In the genomic region with DNA sequence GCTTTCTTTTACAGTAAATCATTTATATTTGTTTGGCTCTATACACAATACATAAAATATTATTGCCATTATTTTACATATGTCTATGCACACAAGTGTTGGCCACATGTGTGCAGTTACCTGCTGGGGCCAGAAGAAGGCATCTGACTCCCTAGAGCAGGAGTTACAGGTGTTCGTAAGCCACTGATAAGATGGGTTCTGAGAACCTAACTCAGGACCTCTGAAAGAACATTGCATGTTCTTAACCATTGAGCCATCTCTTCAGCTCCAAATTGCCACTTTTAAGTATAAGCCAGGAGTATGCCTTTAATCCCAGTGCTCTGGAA, we compare ENCODE assay signal across 25 mouse cellular contexts. TPM values are rescaled to one million over a fixed set of nuclear protein-coding genes. Genes with fewer than 3 reads are reported as not detected.
DNase-seq lines count a peak whose midpoint lies in the region; ATAC-seq and TF ChIP-seq lines count a peak whose summit lies in the region.
"Had no signal": no experiment of that assay in that cellular context is flagged by ENCODE, and none has a peak within 500 bp of the region (broad histone marks: within the 10 kb centered on the region; RNA-seq: fewer than 3 reads in every experiment).

No protein-coding gene starts in this region.

- no peak overlapping the region for H3K4me3 ChIP-seq in liver, embryonic 11.5 days (ENCODE audit: low read depth, low read length)
- H3K4me3 ChIP-seq in liver, embryonic 12.5 days = no peak overlapping the region
- H3K4me3 ChIP-seq in liver, embryonic 16.5 days (ENCODE audit: low read depth, low read length) = no peak overlapping the region
- H3K4me3 ChIP-seq in stomach, postnatal 0 days (ENCODE audit: low read depth, low read length) = no peak overlapping the region
- no peak overlapping the region for H3K4me3 ChIP-seq in intestine, embryonic 15.5 days (replicated peaks)
- H3K4me3 ChIP-seq in hindbrain, embryonic 14.5 days (replicated peaks; ENCODE audit: low read length) = no peak overlapping the region
- H3K4me3 ChIP-seq: embryonic facial prominence, embryonic 15.5 days; forebrain, embryonic 10.5 days; heart, embryonic 10.5 days; heart, embryonic 15.5 days; hindbrain, embryonic 13.5 days had no signal

- H3K4me2 ChIP-seq in liver, embryonic 11.5 days = peak overlapping the region; percentile 62
- peak overlapping the region; percentile 66 for H3K4me2 ChIP-seq in liver, embryonic 12.5 days
- peak overlapping the region; percentile 32 for H3K4me2 ChIP-seq in liver, embryonic 16.5 days (ENCODE audit: low read depth, low read length)
- H3K4me2 ChIP-seq in stomach, postnatal 0 days (replicated peaks; ENCODE audit: low read depth) = no peak overlapping the region
- H3K4me2 ChIP-seq in intestine, embryonic 15.5 days (replicated peaks) = no peak overlapping the region
- H3K4me2 ChIP-seq in hindbrain, embryonic 14.5 days (replicated peaks) = no peak overlapping the region
- H3K4me2 ChIP-seq: embryonic facial prominence, embryonic 15.5 days; heart, embryonic 15.5 days; hindbrain, embryonic 13.5 days had no signal

- H3K36me3 ChIP-seq in liver, embryonic 11.5 days (ENCODE audit: control insufficient read depth, insufficient read depth, low read length) = 0 out of 2 replicates have a peak, but pooled peaks cover 3% of the 10 kb centered on the region
- peaks cover 20% of the 10 kb centered on the region for H3K36me3 ChIP-seq in liver, embryonic 12.5 days
- H3K36me3 ChIP-seq in liver, embryonic 16.5 days (ENCODE audit: control insufficient read depth, insufficient read depth) = no peaks in the 10 kb centered on the region; the same call in 1 of the 2 replicates
- no peaks in the 10 kb centered on the region for H3K36me3 ChIP-seq in stomach, postnatal 0 days (ENCODE audit: control insufficient read depth, insufficient read depth, low read length)
- no peaks in the 10 kb centered on the region for H3K36me3 ChIP-seq in intestine, embryonic 15.5 days
- H3K36me3 ChIP-seq in hindbrain, embryonic 14.5 days (replicated peaks; ENCODE audit: control insufficient read depth, insufficient read depth) = no peaks in the 10 kb centered on the region
- H3K36me3 ChIP-seq: embryonic facial prominence, embryonic 15.5 days; forebrain, embryonic 10.5 days; heart, embryonic 10.5 days; heart, embryonic 15.5 days; hindbrain, embryonic 13.5 days had no signal

- ATAC-seq in liver, embryonic 11.5 days (replicated peaks; ENCODE audit: low FRiP score) = peak; percentile 27
- ATAC-seq in liver, embryonic 12.5 days = peak; percentile 17; the same call in 1 of the 2 replicates
- no peak for ATAC-seq in liver, embryonic 16.5 days (ENCODE audit: low read depth)
- no peak for ATAC-seq in stomach, postnatal 0 days (ENCODE audit: low FRiP score, low TSS enrichment)
- no peak for ATAC-seq in intestine, embryonic 15.5 days
- no peak for ATAC-seq in hindbrain, embryonic 14.5 days (ENCODE audit: low FRiP score)
- ATAC-seq: forebrain, embryonic 14.5 days; intestine, embryonic 16.5 days had no signal

- DNase-seq in liver, embryonic 11.5 days (ENCODE audit: low spot score) = no peak
- no peak for DNase-seq in liver
- no peak for DNase-seq in stomach, postnatal 0 days (ENCODE audit: low spot score)
- no peak for DNase-seq in cerebellum, adult 9-11 months
- no peak for DNase-seq in hindbrain, embryonic 14.5 days (ENCODE audit: low spot score)
- DNase-seq: adrenal gland, adult 2 months; adrenal gland, postnatal 36 days; cerebellum, adult 2 months; cerebellum, postnatal 14 days; embryo, embryonic 11 days; gastrocnemius, postnatal 10 days; heart, postnatal 14 days had no signal

- no peak overlapping the region for H3K9ac ChIP-seq in liver, embryonic 11.5 days (ENCODE audit: low read depth, low read length)
- peak overlapping the region; percentile 67; the same call in 1 of the 2 replicates for H3K9ac ChIP-seq in liver, embryonic 12.5 days
- H3K9ac ChIP-seq in liver, embryonic 16.5 days (ENCODE audit: low read depth, low read length) = no peak overlapping the region
- H3K9ac ChIP-seq in stomach, postnatal 0 days (ENCODE audit: low read length) = no peak overlapping the region
- no peak overlapping the region for H3K9ac ChIP-seq in intestine, embryonic 15.5 days
- H3K9ac ChIP-seq in hindbrain, embryonic 14.5 days = no peak overlapping the region
- H3K9ac ChIP-seq: embryonic facial prominence, embryonic 15.5 days; heart, embryonic 15.5 days; hindbrain, embryonic 13.5 days had no signal

- peak overlapping the region; percentile 86 for H3K27ac ChIP-seq in liver, embryonic 11.5 days (ENCODE audit: low read depth, low read length)
- peak overlapping the region; percentile 85 for H3K27ac ChIP-seq in liver, embryonic 12.5 days
- peak overlapping the region; percentile 84; the same call in 1 of the 2 replicates for H3K27ac ChIP-seq in liver, embryonic 16.5 days (ENCODE audit: low read length)
- H3K27ac ChIP-seq in stomach, postnatal 0 days (replicated peaks) = no peak overlapping the region
- no peak overlapping the region for H3K27ac ChIP-seq in intestine, embryonic 15.5 days
- no peak overlapping the region for H3K27ac ChIP-seq in hindbrain, embryonic 14.5 days
- H3K27ac ChIP-seq: embryonic facial prominence, embryonic 15.5 days; forebrain, embryonic 10.5 days; heart, embryonic 15.5 days; hindbrain, embryonic 13.5 days had no signal

- H3K9me3 ChIP-seq in liver, embryonic 11.5 days (ENCODE audit: control insufficient read depth, low read length) = no peaks in the 10 kb centered on the region
- H3K9me3 ChIP-seq in liver, embryonic 12.5 days (replicated peaks) = no peaks in the 10 kb centered on the region
- no peaks in the 10 kb centered on the region for H3K9me3 ChIP-seq in liver, embryonic 16.5 days (replicated peaks; ENCODE audit: control insufficient read depth, low read length)
- H3K9me3 ChIP-seq in stomach, postnatal 0 days (ENCODE audit: control insufficient read depth, low read length) = no peaks in the 10 kb centered on the region
- H3K9me3 ChIP-seq in intestine, embryonic 15.5 days = no peaks in the 10 kb centered on the region
- no peaks in the 10 kb centered on the region for H3K9me3 ChIP-seq in hindbrain, embryonic 14.5 days (ENCODE audit: control insufficient read depth, low read length)
- H3K9me3 ChIP-seq: embryonic facial prominence, embryonic 15.5 days; forebrain, embryonic 10.5 days; heart, embryonic 10.5 days; heart, embryonic 15.5 days; hindbrain, embryonic 13.5 days had no signal

- H3K4me1 ChIP-seq in liver, embryonic 11.5 days (replicated peaks; ENCODE audit: control insufficient read depth, insufficient read depth, low read length) = peaks cover 37% of the 10 kb centered on the region
- H3K4me1 ChIP-seq in liver, embryonic 12.5 days = peaks cover 57% of the 10 kb centered on the region
- peaks cover 42% of the 10 kb centered on the region for H3K4me1 ChIP-seq in liver, embryonic 16.5 days (ENCODE audit: control insufficient read depth, low read depth, low read length)
- no peaks in the 10 kb centered on the region for H3K4me1 ChIP-seq in stomach, postnatal 0 days (replicated peaks; ENCODE audit: control insufficient read depth, insufficient read depth)
- no peaks in the 10 kb centered on the region for H3K4me1 ChIP-seq in intestine, embryonic 15.5 days (replicated peaks)
- no peaks in the 10 kb centered on the region for H3K4me1 ChIP-seq in hindbrain, embryonic 14.5 days (replicated peaks; ENCODE audit: control insufficient read depth, insufficient read depth, low read length)
- H3K4me1 ChIP-seq: embryonic facial prominence, embryonic 15.5 days; forebrain, embryonic 10.5 days; heart, embryonic 15.5 days; hindbrain, embryonic 13.5 days had no signal

- TF ChIP-seq EP300 in stomach, postnatal 0 days (optimal IDR thresholded peaks at IDR 0.05) = no peak

- 62% methylated on average over 1 of the region's 1 CpGs for WGBS in liver, embryonic 11.5 days
- 38% methylated on average over 1 of the region's 1 CpGs for WGBS in liver, embryonic 12.5 days (ENCODE audit: insufficient replicate concordance)
- WGBS in liver, embryonic 16.5 days (ENCODE audit: insufficient replicate concordance) = 33% methylated on average over 1 of the region's 1 CpGs
- 93% methylated on average over 1 of the region's 1 CpGs for WGBS in stomach, postnatal 0 days
- 92% methylated on average over 1 of the region's 1 CpGs for WGBS in intestine, embryonic 15.5 days
- 98% methylated on average over 1 of the region's 1 CpGs for WGBS in hindbrain, embryonic 14.5 days

- no peaks in the 10 kb centered on the region for H3K27me3 ChIP-seq in liver, embryonic 11.5 days (replicated peaks; ENCODE audit: control insufficient read depth, insufficient read depth, low read length)
- H3K27me3 ChIP-seq in liver, embryonic 12.5 days (replicated peaks) = no peaks in the 10 kb centered on the region
- no peaks in the 10 kb centered on the region for H3K27me3 ChIP-seq in liver, embryonic 16.5 days (ENCODE audit: control insufficient read depth, insufficient read depth, low read depth, low read length)
- H3K27me3 ChIP-seq in stomach, postnatal 0 days (ENCODE audit: control insufficient read depth, insufficient read depth, low read length) = no peaks in the 10 kb centered on the region
- no peaks in the 10 kb centered on the region for H3K27me3 ChIP-seq in intestine, embryonic 15.5 days (replicated peaks)
- H3K27me3 ChIP-seq in hindbrain, embryonic 14.5 days (ENCODE audit: control insufficient read depth, insufficient read depth, low read length) = no peaks in the 10 kb centered on the region
- H3K27me3 ChIP-seq: CH12.LX; embryonic facial prominence, embryonic 15.5 days; heart, embryonic 15.5 days; hindbrain, embryonic 13.5 days had no signal

- peak; percentile 8; the same call in 1 of the 2 replicates for TF ChIP-seq CTCF in stomach, postnatal 0 days (IDR thresholded peaks at IDR 0.05; ENCODE audit: low read depth)

RNA-seq across cellular contexts. Expression of a gene that starts 3.0 kb away (rescaled TPM):
- polyA plus RNA-seq in liver, embryonic 11.5 days (2014; fragmentation: Nextera tagmentation; extraction: Ambion mirVana) = 1.3 and 1.8 TPM in 2 replicates
- 1.6 and 1.7 TPM in 2 replicates for polyA plus RNA-seq in liver, embryonic 12.5 days (2016; fragmentation: Nextera tagmentation; extraction: Ambion mirVana)
- polyA plus RNA-seq in liver, embryonic 16.5 days (2015; fragmentation: Nextera tagmentation; extraction: Ambion mirVana) = 0.98 and 1.0 TPM in 2 replicates
- 0.24 TPM in 2 replicates for polyA plus RNA-seq in stomach, postnatal 0 days (2015; fragmentation: Nextera tagmentation; extraction: Ambion mirVana)
- 0.13 and 0.23 TPM in 2 replicates for polyA plus RNA-seq in intestine, embryonic 15.5 days (2015; fragmentation: Nextera tagmentation; extraction: Ambion mirVana)
- polyA plus RNA-seq in hindbrain, embryonic 14.5 days (2014; fragmentation: Nextera tagmentation; extraction: Ambion mirVana) = 0.13 TPM in 1 of 2 replicates, not detected in the other
- polyA plus RNA-seq: embryonic facial prominence, embryonic 11.5 days; forebrain, embryonic 14.5 days had no signal

RNA-seq across cellular contexts. Expression of a gene that starts 18.4 kb away (rescaled TPM):
- 2.8 and 3.4 TPM in 2 replicates for polyA plus RNA-seq in liver, embryonic 11.5 days (2014; fragmentation: Nextera tagmentation; extraction: Ambion mirVana)
- 1.7 and 2.1 TPM in 2 replicates for polyA plus RNA-seq in liver, embryonic 12.5 days (2016; fragmentation: Nextera tagmentation; extraction: Ambion mirVana)
- 4.0 and 4.6 TPM in 2 replicates for polyA plus RNA-seq in liver, embryonic 16.5 days (2015; fragmentation: Nextera tagmentation; extraction: Ambion mirVana)
- polyA plus RNA-seq in stomach, postnatal 0 days (2015; fragmentation: Nextera tagmentation; extraction: Ambion mirVana) = 1.9 and 2.0 TPM in 2 replicates
- polyA plus RNA-seq in intestine, embryonic 15.5 days (2015; fragmentation: Nextera tagmentation; extraction: Ambion mirVana) = 2.4 TPM in 2 replicates
- polyA plus RNA-seq in hindbrain, embryonic 14.5 days (2014; fragmentation: Nextera tagmentation; extraction: Ambion mirVana) = 2.1 and 2.8 TPM in 2 replicates
- polyA plus RNA-seq: erythroblast, embryonic 14.5 days had no signal

RNA-seq across cellular contexts. Expression of a gene that starts 19.1 kb away (rescaled TPM):
- polyA plus RNA-seq in liver, embryonic 11.5 days (2014; fragmentation: Nextera tagmentation; extraction: Ambion mirVana) = 13.8 and 14.4 TPM in 2 replicates
- polyA plus RNA-seq in liver, embryonic 12.5 days (2016; fragmentation: Nextera tagmentation; extraction: Ambion mirVana) = 9.5 and 9.6 TPM in 2 replicates
- polyA plus RNA-seq in liver, embryonic 16.5 days (2015; fragmentation: Nextera tagmentation; extraction: Ambion mirVana) = 4.9 and 6.7 TPM in 2 replicates
- polyA plus RNA-seq in stomach, postnatal 0 days (2015; fragmentation: Nextera tagmentation; extraction: Ambion mirVana) = 6.9 and 7.9 TPM in 2 replicates
- polyA plus RNA-seq in intestine, embryonic 15.5 days (2015; fragmentation: Nextera tagmentation; extraction: Ambion mirVana) = 21.8 and 34.2 TPM in 2 replicates
- polyA plus RNA-seq in hindbrain, embryonic 14.5 days (2014; fragmentation: Nextera tagmentation; extraction: Ambion mirVana) = 7.8 and 9.9 TPM in 2 replicates

RNA-seq across cellular contexts. Expression of a gene that starts 32.5 kb away (rescaled TPM):
- polyA plus RNA-seq in liver, embryonic 11.5 days (2014; fragmentation: Nextera tagmentation; extraction: Ambion mirVana) = 9.3 and 10.6 TPM in 2 replicates
- polyA plus RNA-seq in liver, embryonic 12.5 days (2016; fragmentation: Nextera tagmentation; extraction: Ambion mirVana) = 8.6 and 8.8 TPM in 2 replicates
- polyA plus RNA-seq in liver, embryonic 16.5 days (2015; fragmentation: Nextera tagmentation; extraction: Ambion mirVana) = 3.5 and 4.4 TPM in 2 replicates
- 28.0 and 29.1 TPM in 2 replicates for polyA plus RNA-seq in stomach, postnatal 0 days (2015; fragmentation: Nextera tagmentation; extraction: Ambion mirVana)
- 16.4 and 16.6 TPM in 2 replicates for polyA plus RNA-seq in intestine, embryonic 15.5 days (2015; fragmentation: Nextera tagmentation; extraction: Ambion mirVana)
- polyA plus RNA-seq in hindbrain, embryonic 14.5 days (2014; fragmentation: Nextera tagmentation; extraction: Ambion mirVana) = 51.3 and 51.6 TPM in 2 replicates

RNA-seq across cellular contexts. Expression of a gene that starts 45.7 kb away (rescaled TPM):
- polyA plus RNA-seq in liver, embryonic 11.5 days (2014; fragmentation: Nextera tagmentation; extraction: Ambion mirVana) = 21.7 and 25.3 TPM in 2 replicates
- 29.7 and 30.0 TPM in 2 replicates for polyA plus RNA-seq in liver, embryonic 12.5 days (2016; fragmentation: Nextera tagmentation; extraction: Ambion mirVana)
- polyA plus RNA-seq in liver, embryonic 16.5 days (2015; fragmentation: Nextera tagmentation; extraction: Ambion mirVana) = 9.0 and 10.9 TPM in 2 replicates
- polyA plus RNA-seq in stomach, postnatal 0 days (2015; fragmentation: Nextera tagmentation; extraction: Ambion mirVana) = 11.5 and 13.0 TPM in 2 replicates
- polyA plus RNA-seq in intestine, embryonic 15.5 days (2015; fragmentation: Nextera tagmentation; extraction: Ambion mirVana) = 23.3 and 24.7 TPM in 2 replicates
- polyA plus RNA-seq in hindbrain, embryonic 14.5 days (2014; fragmentation: Nextera tagmentation; extraction: Ambion mirVana) = 17.0 TPM in 2 replicates

Comparison
In these comparisons a context has a peak if more than half of its experiments do, and no peak if none do; other contexts are left out.
1. ATAC-seq: peak in liver, embryonic 11.5 days (single experiment) and liver, embryonic 12.5 days (single experiment); none in liver, embryonic 16.5 days (single experiment), stomach, postnatal 0 days (single experiment), intestine, embryonic 15.5 days (single experiment) and hindbrain, embryonic 14.5 days (single experiment).
2. H3K27ac ChIP-seq: peak in liver, embryonic 11.5 days (single experiment), liver, embryonic 12.5 days (single experiment) and liver, embryonic 16.5 days (single experiment); none in stomach, postnatal 0 days (single experiment), intestine, embryonic 15.5 days (single experiment) and hindbrain, embryonic 14.5 days (single experiment).
3. H3K4me2 ChIP-seq: peak in liver, embryonic 11.5 days (single experiment), liver, embryonic 12.5 days (single experiment) and liver, embryonic 16.5 days (single experiment); none in stomach, postnatal 0 days (single experiment), intestine, embryonic 15.5 days (single experiment) and hindbrain, embryonic 14.5 days (single experiment).